Mouse (Mus musculus) CH12.LX (cell line): ENCODE results near the gene Zfp579.

Experiments
- CHD2 ChIP-seq: IDR thresholded peaks from 2 replicates; pipeline ENCODE4 v1.6.1; 2011; ENCODE audit warnings: low read length, improper control_type of control experiment
- CTCF ChIP-seq, 2 experiments: IDR thresholded peaks in 1 of 2; conservative IDR thresholded peaks in 1 of 2; 2 replicates each; pipeline ENCODE4 v1.5.1; 2011 to 2012; ENCODE audit warnings: low read depth in 2 of 2, low read length in 2 of 2, improper control_type of control experiment in 1 of 2, inconsistent platforms in 1 of 2, mild to moderate bottlenecking in 1 of 2, moderate library complexity in 1 of 2
- POLR2A ChIP-seq: IDR thresholded peaks from 2 replicates; pipeline ENCODE4 v1.6.1; 2011; ENCODE audit warnings: low read depth, mild to moderate bottlenecking, improper control_type of control experiment, low read length
- POLR2AphosphoS2 ChIP-seq: IDR thresholded peaks from 2 replicates; pipeline ENCODE4 v1.6.1; 2011; ENCODE audit warnings: low read depth, low read length, improper control_type of control experiment
- RAD21 ChIP-seq: IDR thresholded peaks from 2 replicates; pipeline ENCODE4 v1.6.1; 2011; ENCODE audit warnings: low read depth, mild to moderate bottlenecking, low read length, improper control_type of control experiment, moderate library complexity
- ZC3H11A ChIP-seq: IDR thresholded peaks from 2 replicates; pipeline ENCODE4 v1.6.1; 2012; ENCODE audit warnings: low read depth, mild to moderate bottlenecking, inconsistent platforms, low read length, improper control_type of control experiment

- TF ChIP-seq CHD2 = no peak
- no peak for TF ChIP-seq POLR2AphosphoS2
- TF ChIP-seq CTCF (conservative IDR thresholded peaks at IDR 0.05 in 1 of 2, IDR thresholded peaks at IDR 0.05 in 1 of 2; ENCODE audit: low read depth in 2 of 2, low read length in 2 of 2) = no peak
- no peak for TF ChIP-seq RAD21
- TF ChIP-seq POLR2A = no peak
- no peak for TF ChIP-seq ZC3H11A
Observed at GRCm38 (mm10) chr7:4993999-4994788, 1.8 kb downstream of the Zfp579 start.
